Mouse (Mus musculus) regulatory T cell (primary cell): ENCODE data around the gene Podn.

ENCODE experiments used
- in situ Hi-C: fragments of 300-600 bp; cut with MboI, MseI; formaldehyde crosslinking; loops from one replicate; pipeline ENCODE4 v1.15.1; 2025; ENCODE audit warnings: high pct_unique_total_duplicates

Gene Podn

DNA sequence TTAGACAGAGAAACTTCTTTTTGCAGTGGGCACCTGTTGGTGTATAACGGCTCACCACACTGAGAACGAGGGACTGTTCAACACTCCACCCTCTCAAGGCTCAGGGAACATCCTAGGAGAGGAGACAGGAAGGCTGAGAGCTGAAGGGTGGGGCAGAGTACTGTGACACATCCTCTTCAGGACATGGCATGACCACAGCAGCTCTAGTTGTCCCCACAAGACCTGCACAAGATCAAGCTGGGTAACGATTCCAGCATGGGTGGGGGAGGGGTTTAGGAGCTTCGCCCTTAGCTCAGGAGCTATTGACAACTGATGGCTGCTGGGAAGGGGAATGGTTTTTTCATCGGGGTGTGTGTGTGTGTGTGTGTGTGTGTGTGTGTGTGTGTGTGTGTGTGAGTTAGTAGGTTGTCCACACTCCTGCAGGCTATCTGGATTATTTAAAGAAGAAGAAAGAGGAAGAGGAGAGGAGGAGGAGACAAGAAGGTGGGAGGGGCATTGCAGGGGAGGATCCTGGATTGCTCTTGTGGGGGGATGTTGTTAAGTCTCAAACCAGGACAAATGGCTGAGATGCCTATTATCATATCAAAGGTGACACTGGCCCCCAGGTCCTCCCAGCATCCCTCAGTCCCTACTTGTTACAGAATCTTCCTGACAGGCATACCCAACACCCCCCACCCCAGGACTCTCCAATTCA lies 129.7 kb downstream of the Podn start:
- in situ Hi-C loops, result no loop called here
